Mouse (Mus musculus): ENCODE measurements around the gene Kctd13. TPM values are rescaled to one million over a fixed set of nuclear protein-coding genes. Genes with fewer than 3 reads are reported as not detected.

Gene Kctd13
- polyA plus RNA-seq, 1 experiment from 2014 or later = 12.3 TPM

- WGBS = 42% methylated on average over 10 of the region's 10 CpGs
- H3K27ac ChIP-seq = no peak overlapping the region
- H3K9ac ChIP-seq = no peak overlapping the region
Measured at GRCm38 (mm10) chr7:126984667-126985444, 56.2 kb downstream of the Kctd13 start.

GRCm38 (mm10) chr7:126986319-126986718 is 57.6 kb downstream of the Kctd13 start:
- no peaks in the 10 kb centered on the region for H3K4me1 ChIP-seq (replicated peaks)

More at GRCm38 (mm10) chr7:126984667-126985444, 56.2 kb downstream of the Kctd13 start:
- Histone ChIP-seq H3K27me3 (no peaks in the 10 kb centered on the region), H3K9me3 (replicated peaks) (no peaks in the 10 kb centered on the region), H3K4me1 (replicated peaks) (no peaks in the 10 kb centered on the region), H3K4me2 (no peak overlapping the region), H3K36me3 (peaks cover 7% of the 10 kb centered on the region), H3K4me3 (no peak overlapping the region)
- ATAC-seq (replicated peaks; ENCODE audit: insufficient number of reproducible peaks, insufficient read depth, low FRiP score, low read depth) = no peak

GRCm38 (mm10) chr7:126988816-126989215 is 60.1 kb downstream of the Kctd13 start:
- Histone ChIP-seq H3K27ac (no peak overlapping the region), H3K9me3 (replicated peaks) (no peaks in the 10 kb centered on the region), H3K27me3 (no peaks in the 10 kb centered on the region), H3K4me1 (replicated peaks) (no peaks in the 10 kb centered on the region), H3K9ac (no peak overlapping the region), H3K36me3 (no peaks in the 10 kb centered on the region), H3K4me2 (no peak overlapping the region), H3K4me3 (no peak overlapping the region)
- 64% methylated on average over 8 of the region's 8 CpGs for WGBS
- ATAC-seq (replicated peaks; ENCODE audit: insufficient number of reproducible peaks, insufficient read depth, low FRiP score, low read depth) = no peak

More at GRCm38 (mm10) chr7:126986319-126986718, 57.6 kb downstream of the Kctd13 start:
- H3K4me2 ChIP-seq = no peak overlapping the region
- WGBS = 41% methylated on average over 9 of the region's 9 CpGs
- ATAC-seq (replicated peaks; ENCODE audit: insufficient number of reproducible peaks, insufficient read depth, low FRiP score, low read depth) = no peak
- H3K9ac ChIP-seq = no peak overlapping the region
- no peaks in the 10 kb centered on the region for H3K27me3 ChIP-seq
- no peaks in the 10 kb centered on the region for H3K9me3 ChIP-seq (replicated peaks)
- no peaks in the 10 kb centered on the region for H3K36me3 ChIP-seq
- no peak overlapping the region for H3K4me3 ChIP-seq
- no peak overlapping the region for H3K27ac ChIP-seq

Other genes with a start within 250 kb of the Kctd13 start
- 87.6 and 98.0 TPM in 2 replicates for gene Bola2, start 233.5 kb upstream of the Kctd13 start, polyA plus RNA-seq (2015; fragmentation: Nextera tagmentation; extraction: Ambion mirVana)
- gene Slx1b, start 233.1 kb upstream of the Kctd13 start, polyA plus RNA-seq (2015; fragmentation: Nextera tagmentation; extraction: Ambion mirVana) = 6.7 and 7.7 TPM in 2 replicates
- gene Coro1a, start 221.1 kb upstream of the Kctd13 start, polyA plus RNA-seq (2015; fragmentation: Nextera tagmentation; extraction: Ambion mirVana) = 13.5 and 71.8 TPM in 2 replicates
- gene Mapk3, start 169.3 kb upstream of the Kctd13 start, polyA plus RNA-seq (2015; fragmentation: Nextera tagmentation; extraction: Ambion mirVana) = 51.0 and 66.8 TPM in 2 replicates
- gene Gdpd3, start 162.5 kb upstream of the Kctd13 start, polyA plus RNA-seq (2015; fragmentation: Nextera tagmentation; extraction: Ambion mirVana) = 1.2 and 1.3 TPM in 2 replicates
- 78.1 and 90.5 TPM in 2 replicates for gene Ypel3, start 151.9 kb upstream of the Kctd13 start, polyA plus RNA-seq (2015; fragmentation: Nextera tagmentation; extraction: Ambion mirVana)
- 0.34 and 0.41 TPM in 2 replicates for gene Tbx6, start 147.4 kb upstream of the Kctd13 start, polyA plus RNA-seq (2015; fragmentation: Nextera tagmentation; extraction: Ambion mirVana)
- gene Ppp4c, start 136.4 kb upstream of the Kctd13 start, polyA plus RNA-seq (2015; fragmentation: Nextera tagmentation; extraction: Ambion mirVana) = 120 and 149 TPM in 2 replicates
- gene Fam57b, start 131.2 kb upstream of the Kctd13 start, polyA plus RNA-seq (2015; fragmentation: Nextera tagmentation; extraction: Ambion mirVana) = 0.69 and 1.3 TPM in 2 replicates
- gene 4930451I11Rik, start 97.2 kb upstream of the Kctd13 start, polyA plus RNA-seq (2015; fragmentation: Nextera tagmentation; extraction: Ambion mirVana) = not detected in 2 replicates
- gene Doc2a, start 81.5 kb upstream of the Kctd13 start, polyA plus RNA-seq (2015; fragmentation: Nextera tagmentation; extraction: Ambion mirVana) = 0.53 TPM in 1 of 2 replicates, not detected in the other
- 14.3 and 24.2 TPM in 2 replicates for gene Hirip3, start 66.9 kb upstream of the Kctd13 start, polyA plus RNA-seq (2015; fragmentation: Nextera tagmentation; extraction: Ambion mirVana)
- gene Ino80e, start 66.5 kb upstream of the Kctd13 start, polyA plus RNA-seq (2015; fragmentation: Nextera tagmentation; extraction: Ambion mirVana) = 50.4 and 56.9 TPM in 2 replicates
- gene Taok2, start 44.2 kb upstream of the Kctd13 start, polyA plus RNA-seq (2015; fragmentation: Nextera tagmentation; extraction: Ambion mirVana) = 29.0 and 36.4 TPM in 2 replicates
- gene Tmem219, start 6.0 kb upstream of the Kctd13 start, polyA plus RNA-seq (2015; fragmentation: Nextera tagmentation; extraction: Ambion mirVana) = 19.2 and 23.0 TPM in 2 replicates
- 0.08 and 0.20 TPM in 2 replicates for gene Asphd1, start 20.7 kb downstream of the Kctd13 start, polyA plus RNA-seq (2015; fragmentation: Nextera tagmentation; extraction: Ambion mirVana)
- 0.65 and 0.83 TPM in 2 replicates for gene Sez6l2, start 21.7 kb downstream of the Kctd13 start, polyA plus RNA-seq (2015; fragmentation: Nextera tagmentation; extraction: Ambion mirVana)
- gene Cdipt, start 47.0 kb downstream of the Kctd13 start, polyA plus RNA-seq (2015; fragmentation: Nextera tagmentation; extraction: Ambion mirVana) = 67.4 and 86.6 TPM in 2 replicates
- 0.85 and 1.6 TPM in 2 replicates for gene Cdiptos, start 47.2 kb downstream of the Kctd13 start, polyA plus RNA-seq (2015; fragmentation: Nextera tagmentation; extraction: Ambion mirVana)
- gene Mvp, start 85.7 kb downstream of the Kctd13 start, polyA plus RNA-seq (2015; fragmentation: Nextera tagmentation; extraction: Ambion mirVana) = 14.5 and 18.1 TPM in 2 replicates
- gene Pagr1b, start 87.6 kb downstream of the Kctd13 start, polyA plus RNA-seq (2015; fragmentation: Nextera tagmentation; extraction: Ambion mirVana) = 0.74 TPM in 1 of 2 replicates, not detected in the other
- 59.7 and 73.1 TPM in 2 replicates for gene Pagr1a, start 88.5 kb downstream of the Kctd13 start, polyA plus RNA-seq (2015; fragmentation: Nextera tagmentation; extraction: Ambion mirVana)
- gene Gm42742, start 92.2 kb downstream of the Kctd13 start, polyA plus RNA-seq (2015; fragmentation: Nextera tagmentation; extraction: Ambion mirVana) = 15.7 and 16.6 TPM in 2 replicates
- 1.9 and 4.1 TPM in 2 replicates for gene Prrt2, start 92.3 kb downstream of the Kctd13 start, polyA plus RNA-seq (2015; fragmentation: Nextera tagmentation; extraction: Ambion mirVana)
- gene Maz, start 98.2 kb downstream of the Kctd13 start, polyA plus RNA-seq (2015; fragmentation: Nextera tagmentation; extraction: Ambion mirVana) = 35.6 and 53.7 TPM in 2 replicates
- 67.5 and 81.9 TPM in 2 replicates for gene Kif22, start 113.6 kb downstream of the Kctd13 start, polyA plus RNA-seq (2015; fragmentation: Nextera tagmentation; extraction: Ambion mirVana)
- gene Zg16, start 158.4 kb downstream of the Kctd13 start, polyA plus RNA-seq (2015; fragmentation: Nextera tagmentation; extraction: Ambion mirVana) = not detected in 2 replicates
- gene AI467606, start 162.5 kb downstream of the Kctd13 start, polyA plus RNA-seq (2015; fragmentation: Nextera tagmentation; extraction: Ambion mirVana) = 1.6 and 6.7 TPM in 2 replicates
- gene Qprt, start 193.3 kb downstream of the Kctd13 start, polyA plus RNA-seq (2015; fragmentation: Nextera tagmentation; extraction: Ambion mirVana) = 1.8 and 2.6 TPM in 2 replicates
- gene Spn, start 208.9 kb downstream of the Kctd13 start, polyA plus RNA-seq (2015; fragmentation: Nextera tagmentation; extraction: Ambion mirVana) = 0.23 and 1.5 TPM in 2 replicates

Data from heart, embryonic 15.5 days (tissue).